Mouse (Mus musculus) small intestine, adult 2 months (tissue): ENCODE data around the gene Nrxn1.

Source experiments
- CTCF ChIP-seq: fragments of 200-500 bp; IDR thresholded peaks from 2 replicates; pipeline ENCODE4 v1.5.1; 2012; ENCODE audit warnings: low read depth, mild to moderate bottlenecking, control low read depth, inconsistent platforms, low read length, moderate library complexity, mixed read lengths; ENCODE audit not compliant: insufficient replicate concordance, insufficient read length; ENCODE audit errors: extremely low read depth
- POLR2A ChIP-seq: fragments of 200-500 bp; IDR thresholded peaks from 2 replicates; pipeline ENCODE4 v1.6.1; 2012; ENCODE audit warnings: low read depth, mild to moderate bottlenecking, control low read depth, inconsistent platforms, low read length, moderate library complexity

DNA sequence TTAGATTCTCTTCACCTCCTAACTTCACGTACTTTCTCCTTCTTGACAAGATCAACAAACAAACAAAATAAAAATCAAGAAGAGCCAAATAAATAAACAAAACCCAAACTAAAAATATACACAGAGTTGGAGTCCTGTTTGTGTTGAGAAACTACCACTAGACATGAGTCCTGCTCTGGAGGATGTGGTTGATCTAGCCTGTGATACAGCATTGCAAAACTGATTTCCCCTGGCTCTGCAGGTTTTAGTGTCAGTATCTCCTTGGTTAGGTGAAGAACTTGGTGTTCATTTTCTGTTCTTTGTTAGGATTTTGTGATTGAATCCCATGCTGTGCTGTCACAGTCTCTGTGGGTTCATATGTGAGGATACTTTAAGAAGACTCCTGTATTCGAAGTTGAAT, 963.7 kb downstream of the Nrxn1 start:
- TF ChIP-seq POLR2A, result no peak
- no peak for TF ChIP-seq CTCF
